Mouse (Mus musculus): ENCODE measurements around the gene Lpcat2. TPM values are rescaled to one million over a fixed set of nuclear protein-coding genes. Genes with fewer than 3 reads are reported as not detected.

Lpcat2 gene
- polyA plus RNA-seq, 1 experiment from 2014 or later = 7.6 TPM

DNA sequence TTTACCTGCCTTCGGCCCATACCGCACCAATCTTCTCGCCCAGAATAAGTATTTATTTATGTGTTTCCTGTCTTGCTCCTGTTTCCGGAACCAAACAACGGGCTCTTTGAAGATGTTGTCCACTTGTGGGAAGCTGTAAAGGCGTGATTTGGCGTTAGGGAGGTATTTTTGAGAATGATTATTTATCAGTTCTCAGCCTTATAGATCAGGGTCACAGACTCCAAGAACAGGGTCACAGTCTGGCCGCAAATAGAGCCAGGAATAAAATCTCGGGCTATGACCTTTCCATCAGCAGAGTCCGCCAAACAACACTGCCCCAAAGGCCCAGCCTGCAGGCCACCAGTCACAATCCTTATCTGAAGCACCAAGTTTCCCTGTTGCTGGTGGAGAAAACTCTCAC lies 104.6 kb downstream of the Lpcat2 start, which contains the start of gene Slc6a2:
Gene Slc6a2 (plus strand): TSS at position 301 of the 400 bp plus-strand sequence.
- TF ChIP-seq EP300 (IDR thresholded peaks at IDR 0.05) = no peak
- TF ChIP-seq CTCF (IDR thresholded peaks at IDR 0.05) = no peak
- H3K4me2 ChIP-seq (replicated peaks; ENCODE audit: low read depth, low read length) = peak within 1 kb of the TSS; percentile 56
- peaks cover 33% of the 10 kb centered on the region for H3K27me3 ChIP-seq (replicated peaks; ENCODE audit: insufficient read depth, low read length)
- DNase-seq (ENCODE audit: low spot score) (no peak), ATAC-seq (no peak)
- no peaks in the 10 kb centered on the region for H3K36me3 ChIP-seq (ENCODE audit: insufficient read depth, low read length)
- no peaks in the 10 kb centered on the region for H3K9me3 ChIP-seq (ENCODE audit: low read length)
- no peak within 1 kb of the TSS for H3K9ac ChIP-seq (replicated peaks; ENCODE audit: low read depth)
- peak within 1 kb of the TSS; percentile 18; the same call in 1 of the 2 replicates for H3K4me3 ChIP-seq (ENCODE audit: low read depth, low read length)
- no peaks in the 10 kb centered on the region for H3K4me1 ChIP-seq (ENCODE audit: insufficient read depth, low read depth, low read length)
- WGBS = 54% methylated on average over 10 of the region's 10 CpGs
- no peak within 1 kb of the TSS for H3K27ac ChIP-seq (ENCODE audit: low read length)

DNA sequence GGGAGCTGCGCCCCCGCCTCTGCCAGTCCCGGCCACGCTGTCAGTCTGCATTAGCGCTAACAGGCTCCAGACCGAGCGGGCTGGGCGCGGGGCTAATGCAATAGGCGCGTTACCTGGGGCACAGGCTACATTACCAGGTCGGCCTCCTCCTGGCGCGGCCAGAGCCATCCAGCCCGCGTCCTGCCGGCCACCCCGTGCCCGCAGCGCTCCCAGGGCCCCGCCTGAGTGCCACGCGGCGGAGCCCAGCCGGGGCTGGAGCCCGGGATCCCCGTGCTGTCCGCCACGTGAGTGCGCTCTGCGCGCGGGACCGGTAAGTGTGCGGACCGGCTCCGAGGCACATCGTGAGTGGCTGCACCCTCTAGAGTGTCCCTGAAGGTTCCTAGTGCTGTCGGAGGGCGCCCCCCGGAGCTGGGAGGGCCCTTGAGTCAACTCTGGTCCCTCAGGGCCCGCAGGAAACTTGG lies 105.3 kb downstream of the Lpcat2 start:
- DNase-seq (ENCODE audit: low spot score) (no peak), ATAC-seq (peak; percentile 41)
- H3K27me3 ChIP-seq (replicated peaks; ENCODE audit: insufficient read depth, low read length) = peaks cover 33% of the 10 kb centered on the region

GRCm38 (mm10) chr8:92961088-92961487 lies 105.9 kb downstream of the Lpcat2 start:
- H3K36me3 ChIP-seq (ENCODE audit: insufficient read depth, low read length) = no peaks in the 10 kb centered on the region
- WGBS = 2% methylated on average over 25 of the region's 25 CpGs
- H3K9me3 ChIP-seq (ENCODE audit: low read length) = no peaks in the 10 kb centered on the region
- peak overlapping the region; percentile 56 for H3K4me2 ChIP-seq (replicated peaks; ENCODE audit: low read depth, low read length)
- H3K27me3 ChIP-seq (replicated peaks; ENCODE audit: insufficient read depth, low read length) = peaks cover 33% of the 10 kb centered on the region
- no peak overlapping the region for H3K9ac ChIP-seq (replicated peaks; ENCODE audit: low read depth)
- no peak overlapping the region for H3K4me3 ChIP-seq (ENCODE audit: low read depth, low read length)
- ATAC-seq = no peak
- H3K27ac ChIP-seq (ENCODE audit: low read length) = no peak overlapping the region
- H3K4me1 ChIP-seq (ENCODE audit: insufficient read depth, low read depth, low read length) = no peaks in the 10 kb centered on the region
- TF ChIP-seq EP300 (IDR thresholded peaks at IDR 0.05) (no peak), CTCF (IDR thresholded peaks at IDR 0.05) (no peak)
- no peak for DNase-seq (ENCODE audit: low spot score)

More for the DNA sequence above, 105.3 kb downstream of the Lpcat2 start:
- Histone ChIP-seq H3K36me3 (ENCODE audit: insufficient read depth, low read length) (no peaks in the 10 kb centered on the region), H3K4me3 (ENCODE audit: low read depth, low read length) (peak overlapping the region; percentile 18; the same call in 1 of the 2 replicates), H3K27ac (ENCODE audit: low read length) (no peak overlapping the region), H3K4me1 (ENCODE audit: insufficient read depth, low read depth, low read length) (no peaks in the 10 kb centered on the region), H3K4me2 (replicated peaks; ENCODE audit: low read depth, low read length) (peak overlapping the region; percentile 56), H3K9me3 (ENCODE audit: low read length) (no peaks in the 10 kb centered on the region), H3K9ac (replicated peaks; ENCODE audit: low read depth) (no peak overlapping the region)
- 2% methylated on average over 42 of the region's 42 CpGs for WGBS
- TF ChIP-seq EP300 (IDR thresholded peaks at IDR 0.05) (no peak), CTCF (IDR thresholded peaks at IDR 0.05) (no peak)

DNA sequence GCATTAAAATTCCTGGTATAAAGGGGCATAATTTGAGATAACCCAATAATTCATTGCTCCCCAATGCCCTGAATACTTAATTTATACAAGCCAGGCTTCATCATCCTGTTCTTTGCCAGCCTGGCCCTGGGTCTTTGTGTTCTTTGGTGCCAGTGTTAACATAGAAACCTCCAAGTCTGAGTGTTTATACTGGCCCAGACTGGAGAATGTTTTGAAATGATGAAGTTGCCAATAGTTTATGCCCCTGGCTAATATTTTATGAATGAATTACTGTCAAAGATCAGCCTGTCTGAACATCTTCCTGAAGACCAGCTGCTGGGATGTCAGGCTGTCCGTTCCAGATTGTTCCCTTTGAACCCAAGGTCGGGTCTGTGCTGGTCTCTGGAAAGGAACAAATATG lies 109.4 kb downstream of the Lpcat2 start:
- no peak overlapping the region for H3K9ac ChIP-seq (replicated peaks; ENCODE audit: low read depth)
- peaks cover 27% of the 10 kb centered on the region for H3K27me3 ChIP-seq (replicated peaks; ENCODE audit: insufficient read depth, low read length)
- H3K36me3 ChIP-seq (ENCODE audit: insufficient read depth, low read length) = no peaks in the 10 kb centered on the region
- no peak overlapping the region for H3K4me2 ChIP-seq (replicated peaks; ENCODE audit: low read depth, low read length)
- no peaks in the 10 kb centered on the region for H3K9me3 ChIP-seq (ENCODE audit: low read length)
- H3K27ac ChIP-seq (ENCODE audit: low read length) = no peak overlapping the region
- DNase-seq (ENCODE audit: low spot score) = no peak
- no peak overlapping the region for H3K4me3 ChIP-seq (ENCODE audit: low read depth, low read length)
- no peak for ATAC-seq
- TF ChIP-seq CTCF (IDR thresholded peaks at IDR 0.05) (no peak), EP300 (IDR thresholded peaks at IDR 0.05) (no peak)
- WGBS = 49% methylated on average over 2 of the region's 2 CpGs
- H3K4me1 ChIP-seq (ENCODE audit: insufficient read depth, low read depth, low read length) = no peaks in the 10 kb centered on the region

Small RNA genes lying within 50 kb of the gene (microRNA-seq; reads per million reads assigned to microRNA genes)
- gene Gm22151 = not detected

Other genes starting within 250 kb of the Lpcat2 start
- not detected in 2 replicates for gene Irx6, start 181.1 kb upstream of the Lpcat2 start, polyA plus RNA-seq (2015; fragmentation: Nextera tagmentation; extraction: Ambion mirVana)
- 161 and 195 TPM in 2 replicates for gene Mmp2, start 28.0 kb upstream of the Lpcat2 start, polyA plus RNA-seq (2015; fragmentation: Nextera tagmentation; extraction: Ambion mirVana)
- 0.13 TPM in 1 of 2 replicates, not detected in the other for gene Capns2, start 46.1 kb downstream of the Lpcat2 start, polyA plus RNA-seq (2015; fragmentation: Nextera tagmentation; extraction: Ambion mirVana)
- 0.63 and 0.93 TPM in 2 replicates for gene Slc6a2, start 104.7 kb downstream of the Lpcat2 start, polyA plus RNA-seq (2015; fragmentation: Nextera tagmentation; extraction: Ambion mirVana)
- not detected in 2 replicates for gene Ces1a, start 192.9 kb downstream of the Lpcat2 start, polyA plus RNA-seq (2015; fragmentation: Nextera tagmentation; extraction: Ambion mirVana)
- 0.37 and 0.61 TPM in 2 replicates for gene Ces1b, start 224.7 kb downstream of the Lpcat2 start, polyA plus RNA-seq (2015; fragmentation: Nextera tagmentation; extraction: Ambion mirVana)